ENCODE assay signal across 9 mouse cellular contexts in genomic region chr7:141355626-141356326, GRCm38 (mm10). TPM values are rescaled to one million over a fixed set of nuclear protein-coding genes. Genes with fewer than 3 reads are reported as not detected.
DNase-seq lines count a peak whose midpoint lies in the region; ATAC-seq and TF ChIP-seq lines count a peak whose summit lies in the region.
"Had no signal": no experiment of that assay in that cellular context is flagged by ENCODE, and none has a peak within 500 bp of the region (broad histone marks: within the 10 kb centered on the region; RNA-seq: fewer than 3 reads in every experiment).

No protein-coding gene starts in this region.

- DNase-seq in kidney, postnatal 0 days (ENCODE audit: low spot score): peak; percentile 54
- DNase-seq in CH12.LX (ENCODE audit: extremely low read depth) (no peak), ES-CJ7 (ENCODE audit: low read depth, low spot score) (peak; percentile 87), adipocyte (ENCODE audit: low spot score) (no peak)
- peak; percentile 20 to 37 for DNase-seq in layer of hippocampus, adult 2 months (ENCODE audit: low spot score in 2 of 2)
- DNase-seq in embryo, embryonic 10.5 days (ENCODE audit: low spot score): no peak
- DNase-seq: gastrocnemius, postnatal 36 days had no signal

- peak; percentile 44 for TF ChIP-seq CTCF in kidney, postnatal 0 days (IDR thresholded peaks at IDR 0.05; ENCODE audit: low read depth)
- peak in 1 of 2 experiments; percentile 63; a peak in 2 of 4 replicates for TF ChIP-seq CTCF in CH12.LX (conservative IDR thresholded peaks at IDR 0.05 in 1 of 2, IDR thresholded peaks at IDR 0.05 in 1 of 2; ENCODE audit: low read depth in 2 of 2, low read length in 2 of 2)
- peak; percentile 76 for TF ChIP-seq CTCF in layer of hippocampus, adult 2 months (conservative IDR thresholded peaks at IDR 0.05)

- no peaks in the 10 kb centered on the region for H3K4me1 ChIP-seq in kidney, postnatal 0 days (replicated peaks; ENCODE audit: insufficient read depth, low read length)
- 0 out of 2 replicates have a peak, but pooled peaks cover 4% of the 10 kb centered on the region for H3K4me1 ChIP-seq in kidney, embryonic 15.5 days
- H3K4me1 ChIP-seq in CH12.LX (ENCODE audit: control insufficient read depth in 1 of 2, insufficient read depth in 2 of 2): peaks cover 8 to 22% of the 10 kb centered on the region in 2 experiments
- H3K4me1 ChIP-seq: limb, embryonic 12.5 days had no signal

- H3K9me3 ChIP-seq in kidney, postnatal 0 days (replicated peaks; ENCODE audit: low read length): no peaks in the 10 kb centered on the region
- H3K9me3 ChIP-seq in kidney, embryonic 15.5 days (replicated peaks): no peaks in the 10 kb centered on the region
- no peaks in the 10 kb centered on the region for H3K9me3 ChIP-seq in CH12.LX (replicated peaks; ENCODE audit: low read length)
- H3K9me3 ChIP-seq: limb, embryonic 12.5 days had no signal

- in situ Hi-C loops in CH12.LX (cut with MboI; ENCODE audit: low pct_ligation_motif_present, low pct_unique_long_range_greater_than_20kb, low sequenced_read_pairs): loop anchor here (5.0 to 25.0 kb wide), 2 partner anchors 258 to 368 kb away; no protein-coding TSS in a partner anchor

- 59% methylated on average over 12 of the region's 12 CpGs for WGBS in kidney, postnatal 0 days
- WGBS in kidney, embryonic 15.5 days: 60% methylated on average over 12 of the region's 12 CpGs

- H3K27me3 ChIP-seq in kidney, postnatal 0 days (ENCODE audit: insufficient read depth, low read length): no peaks in the 10 kb centered on the region
- 0 out of 2 replicates have a peak, but pooled peaks cover 5% of the 10 kb centered on the region for H3K27me3 ChIP-seq in kidney, embryonic 15.5 days
- peaks cover 12% of the 10 kb centered on the region for H3K27me3 ChIP-seq in CH12.LX (replicated peaks)

- no peak for TF ChIP-seq EP300 in CH12.LX (IDR thresholded peaks at IDR 0.05; ENCODE audit: low read length)

- ATAC-seq in kidney, postnatal 0 days (replicated peaks; ENCODE audit: low FRiP score, low read depth): no peak
- no peak for ATAC-seq in kidney, embryonic 15.5 days (replicated peaks; ENCODE audit: low FRiP score)

- no peak overlapping the region for H3K4me3 ChIP-seq in kidney, postnatal 0 days (replicated peaks; ENCODE audit: low read depth, low read length)
- no peak overlapping the region for H3K4me3 ChIP-seq in kidney, embryonic 15.5 days (replicated peaks)
- H3K4me3 ChIP-seq in CH12.LX (replicated peaks in 1 of 3; ENCODE audit: low read depth in 2 of 3, low read length in 2 of 3, poor library complexity in 1 of 3): no peak overlapping the region
- no peak overlapping the region for H3K4me3 ChIP-seq in layer of hippocampus, adult 2 months
- H3K4me3 ChIP-seq: limb, embryonic 12.5 days had no signal

- H3K27ac ChIP-seq in kidney, postnatal 0 days: no peak overlapping the region
- H3K27ac ChIP-seq in kidney, embryonic 15.5 days: no peak overlapping the region
- no peak overlapping the region for H3K27ac ChIP-seq in CH12.LX (ENCODE audit: insufficient read depth, low read depth)
- H3K27ac ChIP-seq in layer of hippocampus, adult 2 months: no peak overlapping the region; the same call in 1 of the 2 replicates
- H3K27ac ChIP-seq: limb, embryonic 12.5 days had no signal

- H3K4me2 ChIP-seq in kidney, postnatal 0 days (ENCODE audit: low read length): no peak overlapping the region
- no peak overlapping the region for H3K4me2 ChIP-seq in kidney, embryonic 15.5 days
- H3K4me2 ChIP-seq in CH12.LX (ENCODE audit: insufficient read depth, low read depth, poor library complexity, severe bottlenecking): no peak overlapping the region
- H3K4me2 ChIP-seq: limb, embryonic 12.5 days had no signal

- no peak overlapping the region for H3K9ac ChIP-seq in kidney, postnatal 0 days (ENCODE audit: low read depth, low read length)
- no peak overlapping the region for H3K9ac ChIP-seq in kidney, embryonic 15.5 days
- no peak overlapping the region for H3K9ac ChIP-seq in CH12.LX (ENCODE audit: insufficient read depth, low read depth)
- H3K9ac ChIP-seq: limb, embryonic 12.5 days had no signal

- no peaks in the 10 kb centered on the region for H3K36me3 ChIP-seq in kidney, postnatal 0 days (ENCODE audit: insufficient read depth, low read length)
- no peaks in the 10 kb centered on the region for H3K36me3 ChIP-seq in kidney, embryonic 15.5 days
- no peaks in the 10 kb centered on the region for H3K36me3 ChIP-seq in CH12.LX (replicated peaks in 1 of 2; ENCODE audit: control insufficient read depth in 1 of 2, insufficient read depth in 1 of 2, low read length in 1 of 2)
- H3K36me3 ChIP-seq: limb, embryonic 12.5 days had no signal

- peak; percentile 46 for TF ChIP-seq RAD21 in CH12.LX (IDR thresholded peaks at IDR 0.05; ENCODE audit: low read depth, low read length)

- dilution Hi-C loops in CH12.LX (cut with MboI; ENCODE audit: extremely low pct_ligation_motif_present, extremely low pct_unique_long_range_greater_than_20kb, low sequenced_read_pairs): no loop called here

- no peak for TF ChIP-seq POLR2A in CH12.LX (IDR thresholded peaks at IDR 0.05; ENCODE audit: low read depth, low read length)

- H3K79me2 ChIP-seq in CH12.LX (replicated peaks; ENCODE audit: control insufficient read depth, extremely low read depth, insufficient read depth, poor library complexity, severe bottlenecking): no peaks in the 10 kb centered on the region

TF ChIP-seq in CH12.LX, 34 proteins besides CTCF, POLR2A, EP300 and RAD21 (continues in another document):
- TF ChIP-seq UBTF (IDR thresholded peaks at IDR 0.05; ENCODE audit: low read depth, low read length) (no peak), BHLHE40 (IDR thresholded peaks at IDR 0.05; ENCODE audit: low read depth, low read length) (no peak), USF1 (IDR thresholded peaks at IDR 0.05; ENCODE audit: low read depth, low read length) (no peak), USF2 (conservative IDR thresholded peaks at IDR 0.05; ENCODE audit: low read depth, low read length) (no peak), CHD1 (IDR thresholded peaks at IDR 0.05; ENCODE audit: low read depth, low read length) (no peak), IRF4 (IDR thresholded peaks at IDR 0.05; ENCODE audit: low read depth, low read length) (peak; percentile 9; the same call in 1 of the 2 replicates), NRF1 (IDR thresholded peaks at IDR 0.05; ENCODE audit: low read depth, low read length) (no peak), MAFK (IDR thresholded peaks at IDR 0.05; ENCODE audit: insufficient replicate concordance, low read length) (no peak), HCFC1 (IDR thresholded peaks at IDR 0.05; ENCODE audit: low read depth, low read length) (no peak), ZKSCAN1 (IDR thresholded peaks at IDR 0.05; ENCODE audit: borderline replicate concordance, low read depth, low read length) (no peak), CHD2 (IDR thresholded peaks at IDR 0.05; ENCODE audit: low read length) (peak; percentile 64), TCF12 (IDR thresholded peaks at IDR 0.05; ENCODE audit: low read depth, low read length) (no peak), MXI1 (IDR thresholded peaks at IDR 0.05; ENCODE audit: low read depth, low read length) (no peak), POLR2AphosphoS2 (IDR thresholded peaks at IDR 0.05; ENCODE audit: low read depth, low read length) (no peak), SMC3 (IDR thresholded peaks at IDR 0.05; ENCODE audit: low read depth, low read length) (peak; percentile 38), E2F4 (IDR thresholded peaks at IDR 0.05; ENCODE audit: insufficient replicate concordance, low read depth, low read length) (no peak), JUN (IDR thresholded peaks at IDR 0.05; ENCODE audit: insufficient read depth, low read depth, low read length) (no peak), ZMIZ1 (IDR thresholded peaks at IDR 0.05; ENCODE audit: low read depth, low read length) (no peak), KAT2A (IDR thresholded peaks at IDR 0.05; ENCODE audit: insufficient replicate concordance, low read length) (no peak)

RNA-seq across cellular contexts. Expression of gene Eps8l2, which starts 17.1 kb away (rescaled TPM):
- polyA plus RNA-seq in kidney, postnatal 0 days (2015; fragmentation: Nextera tagmentation; extraction: Ambion mirVana): 76.5 and 77.1 TPM in 2 replicates
- 33.1 and 39.6 TPM in 2 replicates for polyA plus RNA-seq in kidney, embryonic 15.5 days (2015; fragmentation: Nextera tagmentation; extraction: Ambion mirVana)
- 0.50 and 1.1 TPM in 2 replicates for total RNA-seq in CH12.LX (2012; rRNA removed)
- not detected in 2 replicates for total RNA-seq in CH12.LX (2014; rRNA removed)
- 0.51 and 0.91 TPM in 2 replicates for polyA plus RNA-seq in CH12.LX (2012; ENCODE audit: insufficient read length, low read depth)
- total RNA-seq in layer of hippocampus, adult 2 months (2021): 1 to 10 TPM; 4.9 to 5.1 TPM

RNA-seq across cellular contexts. Expression of gene Tmem80, which starts 28.2 kb away (rescaled TPM):
- 40.5 and 45.3 TPM in 2 replicates for polyA plus RNA-seq in kidney, postnatal 0 days (2015; fragmentation: Nextera tagmentation; extraction: Ambion mirVana)
- 52.8 and 54.4 TPM in 2 replicates for polyA plus RNA-seq in kidney, embryonic 15.5 days (2015; fragmentation: Nextera tagmentation; extraction: Ambion mirVana)
- 7.4 and 8.5 TPM in 2 replicates for total RNA-seq in CH12.LX (2012; rRNA removed)
- total RNA-seq in CH12.LX (2014; rRNA removed): 6.4 and 8.3 TPM in 2 replicates
- polyA plus RNA-seq in CH12.LX (2012; ENCODE audit: insufficient read length, low read depth): 8.2 and 9.9 TPM in 2 replicates
- 10 to 100 TPM; 32.9 to 33.7 TPM for total RNA-seq in layer of hippocampus, adult 2 months (2021)

RNA-seq across cellular contexts. Expression of gene Deaf1, which starts 28.3 kb away (rescaled TPM):
- polyA plus RNA-seq in kidney, postnatal 0 days (2015; fragmentation: Nextera tagmentation; extraction: Ambion mirVana): 64.1 and 64.2 TPM in 2 replicates
- polyA plus RNA-seq in kidney, embryonic 15.5 days (2015; fragmentation: Nextera tagmentation; extraction: Ambion mirVana): 68.2 and 81.1 TPM in 2 replicates
- total RNA-seq in CH12.LX (2012; rRNA removed) (10.0 and 10.7 TPM in 2 replicates), CH12.LX (2014; rRNA removed) (3.5 and 5.7 TPM in 2 replicates)
- 31.6 and 37.7 TPM in 2 replicates for polyA plus RNA-seq in CH12.LX (2012; ENCODE audit: insufficient read length, low read depth)
- 10 to 100 TPM; 74.1 to 77.0 TPM for total RNA-seq in layer of hippocampus, adult 2 months (2021)

RNA-seq across cellular contexts. Expression of gene Taldo1, which starts 36.2 kb away (rescaled TPM):
- 420 and 440 TPM in 2 replicates for polyA plus RNA-seq in kidney, postnatal 0 days (2015; fragmentation: Nextera tagmentation; extraction: Ambion mirVana)
- 340 and 353 TPM in 2 replicates for polyA plus RNA-seq in kidney, embryonic 15.5 days (2015; fragmentation: Nextera tagmentation; extraction: Ambion mirVana)
- total RNA-seq in CH12.LX (2012; rRNA removed) (188 and 205 TPM in 2 replicates), CH12.LX (2014; rRNA removed) (228 and 237 TPM in 2 replicates)
- polyA plus RNA-seq in CH12.LX (2012; ENCODE audit: insufficient read length, low read depth): 124 and 129 TPM in 2 replicates
- total RNA-seq in layer of hippocampus, adult 2 months (2021): 100 to 1,000 TPM; 111 to 114 TPM

RNA-seq across cellular contexts. Expression of gene Gatd1, which starts 58.2 kb away (rescaled TPM):
- polyA plus RNA-seq in kidney, postnatal 0 days (2015; fragmentation: Nextera tagmentation; extraction: Ambion mirVana): 50.0 and 52.0 TPM in 2 replicates
- 61.5 and 61.8 TPM in 2 replicates for polyA plus RNA-seq in kidney, embryonic 15.5 days (2015; fragmentation: Nextera tagmentation; extraction: Ambion mirVana)
- total RNA-seq in CH12.LX (2012; rRNA removed): 23.9 and 29.6 TPM in 2 replicates
- 26.4 and 31.4 TPM in 2 replicates for total RNA-seq in CH12.LX (2014; rRNA removed)
- 17.6 and 21.2 TPM in 2 replicates for polyA plus RNA-seq in CH12.LX (2012; ENCODE audit: insufficient read length, low read depth)
- total RNA-seq in layer of hippocampus, adult 2 months (2021): 10 to 100 TPM; 42.1 to 45.1 TPM

Comparison
In these comparisons a context has a peak if more than half of its experiments do, and no peak if none do; other contexts are left out.
1. DNase-seq: peak in kidney, postnatal 0 days (single experiment), ES-CJ7 (single experiment) and layer of hippocampus, adult 2 months (2 of 2); none in CH12.LX (single experiment), adipocyte (single experiment) and embryo, embryonic 10.5 days (single experiment).
2. RNA of gene Eps8l2, which starts 17.1 kb away (polyA plus RNA-seq): 76.5 to 77.1 TPM in kidney, postnatal 0 days and 33.1 to 39.6 TPM in kidney, embryonic 15.5 days; 0.51 to 0.91 TPM in CH12.LX; every median in the first group is over 10 times any median in the second.